Mouse (Mus musculus): ENCODE results near the gene H2afy. TPM values are rescaled to one million over a fixed set of nuclear protein-coding genes. Genes with fewer than 3 reads are reported as not detected.
A peak's percentile ranks its signal among the peaks of the same experiment; 100 is the strongest.

Gene H2afy
- polyA plus RNA-seq, 1 experiment from 2014 or later = 132 TPM

GRCm38 (mm10) chr13:56066904-56067303, 69.3 kb downstream of the H2afy start:
- WGBS = 92% methylated on average over 2 of the region's 2 CpGs
- no peak overlapping the region for H3K4me2 ChIP-seq (replicated peaks; ENCODE audit: low read depth)

GRCm38 (mm10) chr13:56066152-56066551, 70.0 kb downstream of the H2afy start:
- peaks cover 10% of the 10 kb centered on the region; the same call in 1 of the 2 replicates for H3K36me3 ChIP-seq (ENCODE audit: control insufficient read depth, insufficient read depth)
- no peak for ATAC-seq

More at GRCm38 (mm10) chr13:56066904-56067303, 69.3 kb downstream of the H2afy start:
- Histone ChIP-seq H3K27ac (ENCODE audit: low read depth, low read length) (no peak overlapping the region), H3K27me3 (replicated peaks; ENCODE audit: control insufficient read depth, insufficient read depth, low read length) (no peaks in the 10 kb centered on the region), H3K36me3 (ENCODE audit: control insufficient read depth, insufficient read depth) (peaks cover 13% of the 10 kb centered on the region; the same call in 1 of the 2 replicates), H3K9ac (ENCODE audit: low read depth, low read length) (no peak overlapping the region), H3K4me1 (replicated peaks; ENCODE audit: control insufficient read depth, insufficient read depth, low read length) (no peaks in the 10 kb centered on the region), H3K9me3 (ENCODE audit: control insufficient read depth) (no peaks in the 10 kb centered on the region), H3K4me3 (ENCODE audit: low read depth, low read length) (no peak overlapping the region)
- TF ChIP-seq CTCF (IDR thresholded peaks at IDR 0.05; ENCODE audit: low read depth) = no peak
- ATAC-seq = no peak

GRCm38 (mm10) chr13:56057761-56058160, 78.4 kb downstream of the H2afy start:
- no peak overlapping the region for H3K27ac ChIP-seq (ENCODE audit: low read depth, low read length)
- ATAC-seq = no peak
- no peaks in the 10 kb centered on the region for H3K27me3 ChIP-seq (replicated peaks; ENCODE audit: control insufficient read depth, insufficient read depth, low read length)
- no peaks in the 10 kb centered on the region for H3K4me1 ChIP-seq (replicated peaks; ENCODE audit: control insufficient read depth, insufficient read depth, low read length)
- no peak overlapping the region for H3K9ac ChIP-seq (ENCODE audit: low read depth, low read length)
- TF ChIP-seq CTCF (IDR thresholded peaks at IDR 0.05; ENCODE audit: low read depth) = no peak
- 88% methylated on average over 8 of the region's 8 CpGs for WGBS
- no peak overlapping the region for H3K4me3 ChIP-seq (ENCODE audit: low read depth, low read length)
- H3K4me2 ChIP-seq (replicated peaks; ENCODE audit: low read depth) = no peak overlapping the region
- no peaks in the 10 kb centered on the region for H3K36me3 ChIP-seq (ENCODE audit: control insufficient read depth, insufficient read depth)
- H3K9me3 ChIP-seq (ENCODE audit: control insufficient read depth) = no peaks in the 10 kb centered on the region

More at GRCm38 (mm10) chr13:56066152-56066551, 70.0 kb downstream of the H2afy start:
- H3K9ac ChIP-seq (ENCODE audit: low read depth, low read length) = no peak overlapping the region
- no peak overlapping the region for H3K4me2 ChIP-seq (replicated peaks; ENCODE audit: low read depth)
- no peak for TF ChIP-seq CTCF (IDR thresholded peaks at IDR 0.05; ENCODE audit: low read depth)
- no peak overlapping the region for H3K4me3 ChIP-seq (ENCODE audit: low read depth, low read length)
- H3K9me3 ChIP-seq (ENCODE audit: control insufficient read depth) = no peaks in the 10 kb centered on the region
- H3K27ac ChIP-seq (ENCODE audit: low read depth, low read length) = no peak overlapping the region
- H3K4me1 ChIP-seq (replicated peaks; ENCODE audit: control insufficient read depth, insufficient read depth, low read length) = no peaks in the 10 kb centered on the region
- WGBS = 79% methylated on average over 21 of the region's 21 CpGs
- no peaks in the 10 kb centered on the region for H3K27me3 ChIP-seq (replicated peaks; ENCODE audit: control insufficient read depth, insufficient read depth, low read length)

DNA sequence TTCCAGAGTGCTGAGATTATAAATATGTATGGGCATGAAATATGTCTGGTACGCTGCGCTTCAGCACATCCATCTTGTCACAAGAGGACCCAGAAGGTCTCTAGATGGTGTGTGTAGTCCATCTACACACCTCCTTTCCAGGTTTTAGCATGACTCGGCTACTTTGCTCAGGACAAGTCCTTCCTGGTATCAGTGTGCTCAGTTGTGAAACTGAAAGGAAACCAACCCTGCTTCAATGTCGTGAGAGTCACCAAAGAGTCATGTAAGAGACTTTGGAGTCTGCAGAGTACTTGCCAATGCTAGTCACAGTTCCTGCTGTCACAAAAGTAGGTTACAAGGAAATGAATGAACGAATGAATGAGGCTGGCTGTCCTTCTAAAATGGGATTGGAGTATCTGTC, 80.4 kb downstream of the H2afy start:
- Histone ChIP-seq H3K27me3 (replicated peaks; ENCODE audit: control insufficient read depth, insufficient read depth, low read length) (no peaks in the 10 kb centered on the region), H3K9ac (ENCODE audit: low read depth, low read length) (no peak overlapping the region), H3K4me1 (replicated peaks; ENCODE audit: control insufficient read depth, insufficient read depth, low read length) (no peaks in the 10 kb centered on the region), H3K27ac (ENCODE audit: low read depth, low read length) (peak overlapping the region; percentile 37; the same call in 1 of the 2 replicates), H3K36me3 (ENCODE audit: control insufficient read depth, insufficient read depth) (no peaks in the 10 kb centered on the region), H3K9me3 (ENCODE audit: control insufficient read depth) (no peaks in the 10 kb centered on the region), H3K4me3 (ENCODE audit: low read depth, low read length) (no peak overlapping the region), H3K4me2 (replicated peaks; ENCODE audit: low read depth) (no peak overlapping the region)
- peak; percentile 85 for ATAC-seq
- 66% methylated on average over 5 of the region's 5 CpGs for WGBS
- TF ChIP-seq CTCF (IDR thresholded peaks at IDR 0.05; ENCODE audit: low read depth) = no peak

DNA sequence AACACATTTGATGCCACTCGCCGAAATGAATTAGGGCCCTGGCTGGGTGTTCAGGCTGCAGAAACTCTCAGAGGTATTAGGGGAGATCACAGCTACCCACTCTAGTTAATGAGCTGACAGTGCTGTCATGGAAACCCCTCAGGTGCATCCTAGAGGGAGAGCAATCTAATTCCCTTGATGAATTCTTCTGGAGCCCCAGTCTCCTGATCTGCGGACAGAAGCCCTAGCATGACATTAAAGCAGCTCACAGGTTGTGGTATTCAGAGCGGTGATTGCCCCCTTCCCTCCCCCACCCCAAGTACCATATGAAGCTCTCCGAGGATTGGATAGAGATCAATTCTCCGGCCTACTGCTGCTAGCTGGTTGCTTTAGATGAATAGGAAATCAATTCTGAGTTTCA, 82.1 kb downstream of the H2afy start:
- TF ChIP-seq CTCF (IDR thresholded peaks at IDR 0.05; ENCODE audit: low read depth) = no peak
- Histone ChIP-seq H3K4me1 (replicated peaks; ENCODE audit: control insufficient read depth, insufficient read depth, low read length) (no peaks in the 10 kb centered on the region), H3K4me3 (ENCODE audit: low read depth, low read length) (no peak overlapping the region), H3K36me3 (ENCODE audit: control insufficient read depth, insufficient read depth) (no peaks in the 10 kb centered on the region), H3K4me2 (replicated peaks; ENCODE audit: low read depth) (no peak overlapping the region), H3K9me3 (ENCODE audit: control insufficient read depth) (no peaks in the 10 kb centered on the region), H3K27ac (ENCODE audit: low read depth, low read length) (no peak overlapping the region), H3K27me3 (replicated peaks; ENCODE audit: control insufficient read depth, insufficient read depth, low read length) (no peaks in the 10 kb centered on the region), H3K9ac (ENCODE audit: low read depth, low read length) (no peak overlapping the region)
- no peak for ATAC-seq
- WGBS = 85% methylated on average over 6 of the region's 6 CpGs

DNA sequence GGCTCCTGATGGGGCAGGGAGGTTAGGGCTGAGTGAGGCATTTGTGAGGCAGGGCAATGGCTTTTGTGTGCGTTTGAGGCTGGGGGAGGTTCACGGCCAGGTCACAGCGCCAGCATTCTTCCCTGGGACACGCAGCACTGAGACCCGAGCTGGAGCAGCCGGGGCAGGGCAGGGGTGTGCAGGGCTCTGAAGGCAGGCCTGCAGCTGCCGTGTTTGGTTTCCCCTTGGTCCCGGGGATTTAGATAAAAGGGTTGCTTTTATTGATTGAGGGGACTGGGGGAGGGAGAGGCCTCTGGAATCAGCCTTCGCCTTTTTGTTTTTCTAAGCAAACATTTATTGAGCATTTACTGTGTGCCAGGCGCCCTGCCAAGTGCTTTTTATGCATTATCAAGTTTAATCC, 83.4 kb downstream of the H2afy start:
- Histone ChIP-seq H3K27ac (ENCODE audit: low read depth, low read length) (no peak overlapping the region), H3K27me3 (replicated peaks; ENCODE audit: control insufficient read depth, insufficient read depth, low read length) (no peaks in the 10 kb centered on the region), H3K4me2 (replicated peaks; ENCODE audit: low read depth) (no peak overlapping the region), H3K4me1 (replicated peaks; ENCODE audit: control insufficient read depth, insufficient read depth, low read length) (no peaks in the 10 kb centered on the region), H3K4me3 (ENCODE audit: low read depth, low read length) (no peak overlapping the region), H3K9me3 (ENCODE audit: control insufficient read depth) (no peaks in the 10 kb centered on the region), H3K36me3 (ENCODE audit: control insufficient read depth, insufficient read depth) (no peaks in the 10 kb centered on the region), H3K9ac (ENCODE audit: low read depth, low read length) (no peak overlapping the region)
- no peak for TF ChIP-seq CTCF (IDR thresholded peaks at IDR 0.05; ENCODE audit: low read depth)
- no peak for ATAC-seq
- 22% methylated on average over 10 of the region's 10 CpGs for WGBS

- no peaks in the 10 kb centered on the region for H3K27me3 ChIP-seq (replicated peaks; ENCODE audit: control insufficient read depth, insufficient read depth, low read length)
- H3K27ac ChIP-seq (ENCODE audit: low read depth, low read length) = no peak overlapping the region
- WGBS = 41% methylated on average over 6 of the region's 6 CpGs
- H3K9ac ChIP-seq (ENCODE audit: low read depth, low read length) = no peak overlapping the region
- no peak overlapping the region for H3K4me3 ChIP-seq (ENCODE audit: low read depth, low read length)
- ATAC-seq = no peak
- TF ChIP-seq CTCF (IDR thresholded peaks at IDR 0.05; ENCODE audit: low read depth) = no peak
- H3K4me2 ChIP-seq (replicated peaks; ENCODE audit: low read depth) = no peak overlapping the region
- H3K9me3 ChIP-seq (ENCODE audit: control insufficient read depth) = no peaks in the 10 kb centered on the region
- no peaks in the 10 kb centered on the region for H3K4me1 ChIP-seq (replicated peaks; ENCODE audit: control insufficient read depth, insufficient read depth, low read length)
- H3K36me3 ChIP-seq (ENCODE audit: control insufficient read depth, insufficient read depth) = no peaks in the 10 kb centered on the region
Observed at GRCm38 (mm10) chr13:56050246-56050645, 85.9 kb downstream of the H2afy start.
